Mouse (Mus musculus) lung, postnatal 0 days (tissue): ENCODE results near the gene Vmn1r210.

Experiments
- CTCF ChIP-seq: IDR thresholded peaks from 2 replicates; pipeline ENCODE4 v1.5.1; 2016; ENCODE audit warnings: antibody characterized with exemption, mild to moderate bottlenecking
- EP300 ChIP-seq: IDR thresholded peaks from 2 replicates; pipeline ENCODE4 v1.6.1; 2016; ENCODE audit warnings: antibody characterized with exemption, mild to moderate bottlenecking, control low read depth

DNA sequence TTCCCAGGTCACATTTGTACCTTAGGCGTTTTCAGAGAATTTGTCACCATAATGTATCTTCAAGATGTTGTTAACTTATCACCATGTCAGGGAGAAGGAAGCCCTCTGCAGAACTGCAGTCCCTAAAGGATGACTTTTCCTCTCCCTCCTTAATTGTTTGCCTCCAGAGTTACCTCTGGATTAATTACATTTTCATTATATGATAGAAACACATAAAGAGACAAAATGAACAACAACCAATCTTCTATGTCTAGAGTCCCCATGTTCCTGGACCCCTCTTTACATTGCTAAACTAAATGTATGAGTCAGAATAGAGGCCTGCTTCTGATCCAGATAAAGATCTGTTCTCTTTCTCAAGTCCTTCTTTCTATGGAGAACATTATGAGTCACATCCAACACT is 26.3 kb upstream of the Vmn1r210 start, which contains the start of gene Vmn1r211:
- TF ChIP-seq EP300 (no peak), CTCF (no peak)
